Mouse (Mus musculus) liver, embryonic 12.5 days (tissue): ENCODE measurements around the gene Efcab3. TPM values are rescaled to one million over a fixed set of nuclear protein-coding genes. Genes with fewer than 3 reads are reported as not detected.
"Not testable (repeated sequence)": the region's sequence is repeated elsewhere in the genome, so short reads cannot be mapped to it uniquely, and the experiment has no call there.

Experiments used
- ATAC-seq: fragments of 200-750 bp; cut with Nextera tagmentation; 2 replicates; pipeline ENCODE4 v1.8.0; 2017; ENCODE audit warnings: moderate number of reproducible peaks, mild to moderate bottlenecking, moderate library complexity
- H3K27ac ChIP-seq: fragments of 300-500 bp; sonication (generic); 2 replicates; pipeline ENCODE4 v1.5.1; 2016; ENCODE audit warnings: mild to moderate bottlenecking
- H3K27me3 ChIP-seq: fragments of 300-500 bp; sonication (generic); replicated peaks from 2 replicates; pipeline ENCODE4 v1.6.1; 2016; ENCODE audit warnings: mild to moderate bottlenecking, moderate library complexity
- H3K36me3 ChIP-seq: fragments of 300-500 bp; sonication (generic); 2 replicates; pipeline ENCODE4 v1.6.1; 2016; ENCODE audit warnings: mild to moderate bottlenecking, moderate library complexity
- H3K4me1 ChIP-seq: fragments of 300-500 bp; sonication (generic); 2 replicates; pipeline ENCODE4 v1.6.1; 2016
- H3K4me2 ChIP-seq: fragments of 300-500 bp; sonication (generic); 2 replicates; pipeline ENCODE4 v1.6.1; 2016; ENCODE audit warnings: mild to moderate bottlenecking, moderate library complexity
- H3K4me3 ChIP-seq: fragments of 300-500 bp; sonication (generic); 2 replicates; pipeline ENCODE4 v1.5.1; 2016; ENCODE audit warnings: mild to moderate bottlenecking, moderate library complexity
- H3K9ac ChIP-seq: fragments of 300-500 bp; sonication (generic); 2 replicates; pipeline ENCODE4 v1.6.1; 2016; ENCODE audit warnings: mild to moderate bottlenecking, moderate library complexity
- H3K9me3 ChIP-seq: fragments of 300-500 bp; sonication (generic); replicated peaks from 2 replicates; pipeline ENCODE4 v1.6.1; 2016; ENCODE audit warnings: mild to moderate bottlenecking, moderate library complexity
- WGBS: fragments of 180-500 bp; shearing (Covaris S2); methylation state at CpG from one replicate; pipeline ENCODE4 v1.1.7; 2016; ENCODE audit not compliant: insufficient replicate concordance; 5-methylcytosine and 5-hydroxymethylcytosine counted together
- polyA plus RNA-seq: library from polyadenylated mRNA; unstranded; fragments of >200 nt; fragmentation: Nextera tagmentation; extraction: Ambion mirVana; gene quantifications from 2 replicates; pipeline ENCODE4 v1.2.1, GENCODE M21; 2016

The Efcab3 gene
- polyA plus RNA-seq, 1 experiment from 2014 or later = not detected

- peak within 1 kb of the TSS; percentile 89 for H3K27ac ChIP-seq
- H3K27me3 ChIP-seq = no peaks in the 10 kb centered on the region
- H3K4me1 ChIP-seq = peaks cover 49% of the 10 kb centered on the region
- H3K9me3 ChIP-seq = no peaks in the 10 kb centered on the region
- peak; percentile 85 for ATAC-seq
- peaks cover 24% of the 10 kb centered on the region for H3K36me3 ChIP-seq
- 1% methylated on average over 36 of the region's 38 CpGs for WGBS
- peak within 1 kb of the TSS; percentile 81 for H3K9ac ChIP-seq
- peak within 1 kb of the TSS; percentile 82 for H3K4me2 ChIP-seq
- peak within 1 kb of the TSS; percentile 100 for H3K4me3 ChIP-seq
Observed at GRCm38 (mm10) chr11:105125735-105126519, 62.5 kb downstream of the Efcab3 start, which contains the start of gene Mettl2. Gene Mettl2, plus strand, starts transcription at chr11:105126425.

DNA sequence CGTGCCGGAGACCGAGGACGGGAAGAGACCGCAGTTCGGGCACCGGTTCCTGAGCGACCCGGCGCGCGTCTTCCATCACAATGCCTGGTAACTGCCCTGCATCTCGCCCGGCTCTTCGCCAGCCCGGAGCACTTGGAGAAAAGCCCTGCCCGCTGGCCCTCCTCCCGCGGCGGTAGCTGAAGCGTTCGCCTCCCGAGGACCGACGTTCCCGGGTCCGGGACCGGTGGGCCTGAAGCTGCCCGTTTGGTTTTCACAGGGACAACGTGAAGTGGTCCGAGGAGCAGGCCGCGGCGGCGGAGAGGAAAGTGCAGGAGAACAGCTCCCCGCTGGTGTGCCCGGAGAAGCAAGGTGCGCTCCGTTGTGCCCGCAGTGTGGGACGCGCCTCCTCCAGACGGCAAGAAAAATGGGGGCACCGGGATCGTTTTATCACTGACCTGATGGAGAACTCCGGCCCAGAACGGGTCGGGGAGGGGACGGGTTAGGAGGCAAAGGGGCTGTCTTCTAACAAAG, 63.2 kb downstream of the Efcab3 start:
- no peaks in the 10 kb centered on the region for H3K27me3 ChIP-seq
- H3K9me3 ChIP-seq = no peaks in the 10 kb centered on the region
- H3K36me3 ChIP-seq = peaks cover 30% of the 10 kb centered on the region
- H3K4me3 ChIP-seq = peak overlapping the region; percentile 100
- peak overlapping the region; percentile 82 for H3K4me2 ChIP-seq
- peak overlapping the region; percentile 65 for H3K27ac ChIP-seq
- peak overlapping the region; percentile 81 for H3K9ac ChIP-seq
- peaks cover 49% of the 10 kb centered on the region for H3K4me1 ChIP-seq
- peak; percentile 28 for ATAC-seq
- WGBS = 2% methylated on average over 49 of the region's 49 CpGs

- ATAC-seq = peak; percentile 69
- Histone ChIP-seq H3K9ac (no peak overlapping the region; the same call in 1 of the 2 replicates), H3K4me3 (no peak overlapping the region), H3K4me1 (peaks cover 30% of the 10 kb centered on the region), H3K36me3 (peaks cover 100% of the 10 kb centered on the region), H3K27ac (peak overlapping the region; percentile 74), H3K27me3 (no peaks in the 10 kb centered on the region), H3K4me2 (no peak overlapping the region), H3K9me3 (no peaks in the 10 kb centered on the region)
- WGBS = 37% methylated on average over 7 of the region's 7 CpGs
Observed at GRCm38 (mm10) chr11:105135692-105136091, 72.3 kb downstream of the Efcab3 start.

GRCm38 (mm10) chr11:105137255-105137654, 73.9 kb downstream of the Efcab3 start:
- H3K9ac ChIP-seq, H3K27me3 ChIP-seq, H3K9me3 ChIP-seq, H3K4me2 ChIP-seq, H3K4me3 ChIP-seq: not testable (repeated sequence)
- Histone ChIP-seq H3K27ac (peak overlapping the region; percentile 5; the same call in 1 of the 2 replicates), H3K4me1 (peaks cover 36% of the 10 kb centered on the region), H3K36me3 (peaks cover 94% of the 10 kb centered on the region)
- peak; percentile 66 for ATAC-seq
- WGBS = 71% methylated on average over 2 of the region's 2 CpGs

- 81% methylated on average over 8 of the region's 8 CpGs for WGBS
- peaks cover 63% of the 10 kb centered on the region for H3K36me3 ChIP-seq
- not testable (repeated sequence) for H3K4me3 ChIP-seq
Observed at GRCm38 (mm10) chr11:105140512-105140911, 77.1 kb downstream of the Efcab3 start.

GRCm38 (mm10) chr11:105141115-105141514, 77.7 kb downstream of the Efcab3 start:
- H3K4me2 ChIP-seq = no peak overlapping the region
- no peaks in the 10 kb centered on the region for H3K9me3 ChIP-seq
- WGBS = 86% methylated on average over 5 of the region's 5 CpGs
- 0 out of 2 replicates have a peak overlapping the region, but pooled peaks have one; percentile 0 for H3K27ac ChIP-seq
- H3K4me3 ChIP-seq = no peak overlapping the region
- no peak for ATAC-seq
- H3K27me3 ChIP-seq = no peaks in the 10 kb centered on the region
- peaks cover 57% of the 10 kb centered on the region for H3K4me1 ChIP-seq
- H3K36me3 ChIP-seq = peaks cover 57% of the 10 kb centered on the region
- H3K9ac ChIP-seq = no peak overlapping the region

More at GRCm38 (mm10) chr11:105140512-105140911, 77.1 kb downstream of the Efcab3 start:
- not testable (repeated sequence) for ATAC-seq, H3K27ac ChIP-seq, H3K9me3 ChIP-seq, H3K4me2 ChIP-seq, H3K9ac ChIP-seq, H3K27me3 ChIP-seq
- H3K4me1 ChIP-seq = peaks cover 62% of the 10 kb centered on the region

DNA sequence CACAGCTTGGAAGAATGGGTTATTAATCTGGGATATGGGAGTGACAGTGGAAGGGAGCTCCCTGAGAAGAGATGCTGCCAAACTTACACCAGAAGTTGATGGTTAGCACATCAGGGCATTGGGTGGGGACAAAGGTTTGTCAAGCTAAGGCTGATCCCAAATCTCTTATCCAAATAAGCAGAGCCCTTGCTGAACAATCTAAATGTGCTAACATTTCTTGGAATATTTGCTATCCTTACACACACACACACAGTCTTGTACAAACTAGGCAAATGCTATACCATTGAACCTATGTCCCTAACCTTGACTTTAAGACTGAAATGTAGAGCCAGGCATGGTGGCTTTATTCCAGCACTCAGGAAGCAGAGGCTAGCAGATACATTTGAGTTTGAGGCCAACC, 80.2 kb downstream of the Efcab3 start:
- H3K4me1 ChIP-seq = peaks cover 42% of the 10 kb centered on the region
- H3K36me3 ChIP-seq = peaks cover 32% of the 10 kb centered on the region
- no peak overlapping the region for H3K4me3 ChIP-seq
- ATAC-seq = peak; percentile 84
- peak overlapping the region; percentile 26 for H3K4me2 ChIP-seq
- no peaks in the 10 kb centered on the region for H3K27me3 ChIP-seq
- H3K9me3 ChIP-seq = no peaks in the 10 kb centered on the region
- no peak overlapping the region for H3K9ac ChIP-seq
- peak overlapping the region; percentile 77 for H3K27ac ChIP-seq

DNA sequence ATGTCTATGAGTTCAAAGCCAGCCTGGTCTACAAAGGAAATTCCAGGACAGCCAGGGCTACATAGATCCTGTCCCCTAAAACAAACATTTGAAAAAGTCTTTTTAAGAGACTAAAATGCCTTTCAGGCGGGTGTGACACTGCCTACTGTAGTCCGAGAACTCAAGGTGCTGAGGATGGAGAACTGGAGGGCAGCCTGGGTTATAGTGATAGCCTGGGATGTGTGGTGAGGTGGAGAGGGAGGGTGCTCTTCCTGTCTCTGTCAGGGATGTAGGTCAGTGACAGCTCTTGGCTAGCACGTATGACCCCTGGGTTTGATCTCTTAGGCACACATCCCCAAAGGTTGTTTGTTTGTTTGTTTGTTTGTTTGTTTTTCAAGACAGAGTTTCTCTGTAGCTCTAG, 80.7 kb downstream of the Efcab3 start:
- Histone ChIP-seq H3K4me1 (peaks cover 46% of the 10 kb centered on the region), H3K9me3 (no peaks in the 10 kb centered on the region), H3K27me3 (no peaks in the 10 kb centered on the region), H3K4me3 (no peak overlapping the region), H3K9ac (no peak overlapping the region), H3K36me3 (peaks cover 27% of the 10 kb centered on the region), H3K27ac (peak overlapping the region; percentile 77), H3K4me2 (peak overlapping the region; percentile 21)
- 55% methylated on average over 3 of the region's 3 CpGs for WGBS
- ATAC-seq = peak; percentile 79

DNA sequence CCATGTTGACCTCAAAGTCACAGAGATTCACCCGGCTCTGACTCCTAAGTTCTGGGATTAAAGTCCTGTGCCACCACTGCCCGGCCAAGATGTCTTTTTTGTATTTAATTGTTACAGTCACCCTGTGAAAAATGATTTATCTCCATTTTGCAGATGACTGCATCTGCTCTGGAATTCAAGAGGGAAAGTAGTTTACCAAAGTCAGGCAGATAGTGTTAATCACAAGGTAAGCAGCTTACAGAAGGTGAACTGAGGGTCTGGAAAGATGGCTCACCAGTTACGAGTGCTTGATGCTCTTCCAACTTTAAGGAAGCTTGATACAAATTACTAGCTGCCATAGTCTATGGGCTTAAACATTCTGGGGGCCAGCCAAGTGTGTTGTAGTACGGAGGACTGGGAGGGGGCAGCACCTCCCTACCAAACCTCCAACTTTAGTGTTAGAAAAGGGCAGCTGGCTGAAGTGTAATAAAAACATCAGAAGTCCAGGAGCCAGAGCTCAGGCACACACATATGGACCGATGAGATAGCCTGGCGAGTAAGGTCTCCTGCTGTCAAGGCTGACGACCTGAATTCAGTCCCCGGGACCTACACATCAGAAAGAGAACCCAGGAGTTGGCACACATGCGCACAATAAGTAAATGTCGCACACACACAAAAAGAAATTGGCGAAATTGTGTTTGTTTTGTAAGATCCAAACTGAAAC, 81.3 kb downstream of the Efcab3 start:
- ATAC-seq = peak; percentile 36
- Histone ChIP-seq H3K9me3 (no peaks in the 10 kb centered on the region), H3K36me3 (peaks cover 22% of the 10 kb centered on the region), H3K4me1 (peaks cover 52% of the 10 kb centered on the region), H3K27ac (peak overlapping the region; percentile 77), H3K9ac (peak overlapping the region; percentile 31; the same call in 1 of the 2 replicates), H3K27me3 (no peaks in the 10 kb centered on the region), H3K4me2 (peak overlapping the region; percentile 21), H3K4me3 (no peak overlapping the region)
- WGBS = 61% methylated on average over 11 of the region's 11 CpGs

DNA sequence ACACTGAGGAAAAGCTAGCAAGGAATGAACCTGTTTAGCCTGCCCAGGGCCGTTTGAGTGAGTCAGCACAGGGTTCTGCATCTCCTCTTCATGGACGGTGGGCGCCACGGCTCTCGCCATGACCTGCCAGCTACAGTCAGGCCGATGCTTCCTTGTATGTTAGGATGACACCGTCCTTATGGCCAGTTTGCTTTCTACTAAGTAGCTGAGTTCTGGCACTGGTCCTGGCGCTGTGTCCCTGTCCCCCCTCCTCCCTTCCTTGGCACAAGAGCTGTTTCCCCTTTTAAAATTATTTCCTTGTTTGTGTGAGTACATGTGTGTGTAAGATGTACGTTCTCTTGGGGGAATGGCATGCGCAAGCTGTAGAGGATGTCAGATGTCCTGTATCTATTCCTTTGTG, 81.8 kb downstream of the Efcab3 start:
- no peak for ATAC-seq
- Histone ChIP-seq H3K4me1 (peaks cover 57% of the 10 kb centered on the region), H3K36me3 (peaks cover 16% of the 10 kb centered on the region), H3K4me2 (no peak overlapping the region), H3K4me3 (no peak overlapping the region), H3K9me3 (no peaks in the 10 kb centered on the region), H3K27me3 (no peaks in the 10 kb centered on the region), H3K9ac (0 out of 2 replicates have a peak overlapping the region, but pooled peaks have one; percentile 31), H3K27ac (peak overlapping the region; percentile 77)
- 87% methylated on average over 10 of the region's 10 CpGs for WGBS

DNA sequence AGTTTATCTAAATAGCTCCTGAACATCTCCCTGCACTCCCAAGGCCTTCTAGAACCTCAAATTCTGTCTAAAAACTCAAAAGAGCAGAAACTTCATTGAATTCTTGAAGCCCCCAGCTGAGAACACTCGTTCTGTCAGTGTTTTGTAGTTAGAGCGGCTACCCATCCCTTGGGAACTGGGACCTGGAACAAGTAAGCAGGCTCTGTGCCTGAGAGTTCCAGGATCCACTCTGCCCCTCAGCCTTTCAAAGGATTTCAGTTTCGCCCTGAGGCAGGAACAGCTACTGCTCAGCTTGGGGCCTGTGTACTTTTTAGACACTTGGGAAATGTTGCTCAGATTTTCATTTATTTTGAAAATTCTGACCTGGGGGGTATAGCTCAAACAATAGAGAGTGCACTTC, 83.2 kb downstream of the Efcab3 start, which contains the start of gene Gm10842:
Gene Gm10842, plus strand, starts transcription at position 301 of the 400 bp plus-strand sequence.
- no peak for ATAC-seq
- peak within 1 kb of the TSS; percentile 77; the same call in 1 of the 2 replicates for H3K27ac ChIP-seq

GRCm38 (mm10) chr11:105149353-105149752, 86.0 kb downstream of the Efcab3 start:
- Histone ChIP-seq H3K4me3 (no peak overlapping the region), H3K27me3 (no peaks in the 10 kb centered on the region), H3K9ac (no peak overlapping the region; the same call in 1 of the 2 replicates), H3K36me3 (no peaks in the 10 kb centered on the region), H3K27ac (peak overlapping the region; percentile 95), H3K9me3 (no peaks in the 10 kb centered on the region), H3K4me2 (no peak overlapping the region), H3K4me1 (peaks cover 72% of the 10 kb centered on the region)
- WGBS = 29% methylated on average over 3 of the region's 3 CpGs
- ATAC-seq = no peak

More for the DNA sequence above, 83.2 kb downstream of the Efcab3 start, which contains the start of gene Gm10842:
- H3K9ac ChIP-seq = no peak within 1 kb of the TSS
- peaks cover 71% of the 10 kb centered on the region for H3K4me1 ChIP-seq
- no peak within 1 kb of the TSS for H3K4me2 ChIP-seq
- H3K36me3 ChIP-seq = peaks cover 4% of the 10 kb centered on the region; the same call in 1 of the 2 replicates
- H3K4me3 ChIP-seq = no peak within 1 kb of the TSS
- no peaks in the 10 kb centered on the region for H3K27me3 ChIP-seq
- H3K9me3 ChIP-seq = no peaks in the 10 kb centered on the region
- 82% methylated on average over 3 of the region's 3 CpGs for WGBS
